Mouse (Mus musculus): ENCODE measurements at regions not wholly inside any gene's neighbourhood (a gene's known extent, or its start where the extent isn't known, plus 50 kb on each side); places are given as distances from the start of the nearest gene placed in this dataset.
A peak's percentile ranks its signal among the peaks of the same experiment; 100 is the strongest.

DNA sequence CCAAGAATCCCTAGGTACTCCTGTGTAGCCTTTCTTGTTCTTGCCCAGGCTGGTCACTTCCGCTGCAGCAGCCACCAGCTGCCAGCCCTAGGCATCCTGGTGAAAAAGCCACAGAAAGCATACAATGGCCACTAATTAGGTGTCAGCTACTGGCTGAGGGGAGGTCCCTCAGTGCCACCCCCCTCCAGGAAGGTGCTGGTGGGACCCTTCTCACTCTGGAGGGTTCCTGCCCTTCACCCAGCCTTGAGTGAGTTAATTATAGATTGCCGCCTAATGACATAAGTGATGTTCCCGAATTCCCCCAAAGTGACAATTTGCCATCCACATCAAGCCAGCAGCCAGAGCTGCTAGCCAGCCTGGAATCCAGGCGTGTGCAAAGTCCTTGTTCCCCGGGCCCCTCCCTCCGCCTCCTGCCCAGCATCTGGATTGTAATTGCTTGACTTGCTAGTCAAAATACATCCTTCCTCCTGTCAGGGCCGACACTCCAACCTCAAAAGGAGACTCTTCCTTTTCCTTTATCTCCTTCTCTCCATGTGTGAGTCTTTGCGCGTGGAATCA lies 195.2 kb downstream of the Bcl11b start:
- no peak for DNase-seq (ENCODE audit: low spot score in 2 of 2)
- intact Hi-C loops (cut with DNase I): no loop called here

DNA sequence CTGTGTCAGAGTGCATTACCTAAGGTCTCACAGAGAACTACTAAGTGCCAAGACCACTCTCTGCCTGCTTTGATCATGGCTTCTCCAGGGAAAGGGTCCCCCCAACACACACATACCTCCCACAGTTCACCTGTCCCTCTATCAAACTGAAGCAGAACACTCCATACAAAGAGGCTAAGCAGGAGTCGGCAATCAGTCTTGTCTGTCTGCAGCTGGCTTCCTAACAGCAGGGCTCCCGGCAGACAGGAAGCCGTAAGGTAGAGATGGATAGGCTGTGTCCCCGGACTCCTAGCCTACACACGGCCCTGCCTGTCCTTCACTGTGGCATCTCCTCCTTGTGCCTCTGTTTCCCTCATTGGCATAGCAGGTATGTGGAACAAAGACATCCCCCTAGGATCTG lies 192.2 kb downstream of the Bcl11b start:
- DNase-seq (ENCODE audit: low spot score in 2 of 2): no peak
- intact Hi-C loops (cut with DNase I): no loop called here

DNA sequence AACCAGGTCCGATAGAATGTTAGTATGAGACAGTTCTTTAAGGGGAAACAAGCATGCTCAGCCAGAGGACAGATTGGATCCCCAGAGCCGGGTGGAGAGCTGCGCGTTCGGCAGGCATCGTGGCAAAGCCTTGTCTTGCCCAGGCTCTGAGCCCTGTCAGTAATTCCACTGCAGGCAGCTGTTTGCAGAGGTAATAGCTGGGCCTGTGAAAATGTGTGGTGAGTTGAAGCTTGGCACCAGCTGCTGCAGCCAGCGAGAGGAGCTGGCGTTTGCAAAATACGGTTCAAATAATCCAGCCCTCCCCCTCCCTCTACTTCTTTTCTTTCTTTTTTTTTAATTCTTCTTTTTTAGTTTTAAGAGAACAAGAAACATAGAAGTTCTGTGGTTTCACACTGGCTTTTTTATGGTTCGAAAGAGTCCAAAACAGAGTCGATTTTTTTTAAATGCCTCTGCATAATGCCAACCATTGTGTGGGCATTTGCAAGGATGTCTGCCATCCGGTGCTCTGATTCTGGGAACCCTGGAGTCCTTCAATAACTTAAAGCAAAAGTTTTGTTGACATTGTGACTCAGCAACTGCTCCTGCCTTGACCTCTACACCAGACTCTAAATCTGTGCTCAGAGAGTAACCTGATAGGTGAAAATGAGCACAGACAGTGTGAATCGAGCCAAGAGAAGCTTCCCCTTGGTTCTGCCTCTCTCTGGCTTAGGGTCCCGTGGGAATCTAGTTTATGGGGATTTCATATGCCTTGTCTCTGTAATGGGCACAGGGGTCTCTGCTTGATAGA lies 190.7 kb downstream of the Bcl11b start:
- intact Hi-C loops (cut with DNase I): no loop called here
- DNase-seq (ENCODE audit: low spot score in 2 of 2): peak in 1 of 2 experiments; percentile 26

DNA sequence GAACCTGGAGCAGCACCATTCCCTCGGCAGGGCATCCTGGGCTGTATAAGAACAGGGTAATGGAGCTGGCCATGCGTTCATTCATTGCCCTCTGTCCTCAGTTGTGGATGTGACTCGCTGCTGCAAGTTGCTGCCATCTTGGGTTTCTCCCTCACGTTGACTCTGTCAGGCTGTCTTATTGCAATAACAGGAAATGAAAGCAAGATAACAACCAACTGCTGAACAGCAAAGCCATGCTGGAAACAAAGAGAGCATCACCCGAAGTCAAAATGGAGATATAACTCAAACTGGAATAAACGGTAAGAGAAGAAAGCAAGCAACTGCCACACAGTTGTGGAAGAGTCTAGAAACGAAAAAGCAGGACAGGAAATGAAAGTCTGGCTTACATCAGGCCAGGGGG lies 188.5 kb downstream of the Bcl11b start:
- no peak for DNase-seq (ENCODE audit: low spot score in 2 of 2)
- intact Hi-C loops (cut with DNase I): no loop called here

DNA sequence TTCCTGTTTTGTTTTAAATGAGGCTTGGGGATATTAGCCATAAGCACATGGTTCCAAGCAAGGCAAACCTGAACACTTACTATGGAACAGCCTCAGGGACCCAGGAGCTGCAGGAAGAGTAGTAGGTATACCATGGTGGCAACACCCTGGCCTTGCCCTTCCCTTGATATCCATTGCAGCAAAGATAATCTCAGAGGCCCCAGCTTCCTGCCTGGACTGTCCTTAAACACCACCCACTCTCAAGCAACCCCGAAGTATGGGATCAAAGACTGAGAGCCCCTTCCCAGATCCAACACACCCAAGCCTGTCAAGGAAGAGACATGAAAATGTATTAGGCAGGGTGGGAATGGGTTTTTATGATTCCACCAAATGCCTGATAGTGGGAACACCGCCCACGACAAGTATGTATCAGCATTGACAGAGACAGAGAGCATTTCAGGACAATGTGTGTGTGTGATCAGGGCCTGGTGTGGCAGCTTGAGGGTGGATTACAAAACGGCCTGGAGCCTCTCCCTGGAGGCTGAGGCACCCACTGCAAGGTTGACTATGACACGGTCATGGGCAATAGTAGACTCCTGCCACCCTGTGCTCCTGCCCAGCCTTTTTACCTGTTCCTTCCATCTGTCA lies 179.5 kb downstream of the Bcl11b start:
- no peak for DNase-seq (ENCODE audit: low spot score in 2 of 2)
- intact Hi-C loops (cut with DNase I): loop anchor here (2.0 kb wide), 1 partner anchor 65 kb away; no protein-coding TSS in a partner anchor

DNA sequence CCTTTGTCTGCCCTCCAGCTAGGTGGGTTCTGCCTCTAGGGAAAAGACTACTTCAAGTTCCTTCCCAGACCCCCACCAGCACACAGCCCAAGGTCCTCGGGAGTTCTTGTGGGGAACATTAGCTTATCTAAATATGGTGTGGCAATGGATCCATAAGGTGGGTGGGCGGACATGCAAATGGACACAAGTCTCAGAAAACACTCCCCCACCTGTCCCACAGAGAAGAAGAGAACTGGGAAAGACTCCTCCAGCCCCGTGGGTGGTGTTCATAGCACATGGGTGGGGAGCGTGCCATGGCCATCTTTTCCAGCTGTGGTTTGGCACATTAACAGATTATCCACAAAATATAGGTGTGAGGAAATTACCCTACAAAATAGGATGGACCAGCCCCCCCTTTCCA lies 177.5 kb downstream of the Bcl11b start:
- DNase-seq (ENCODE audit: low spot score in 2 of 2): peak; percentile 43 to 57
- intact Hi-C loops (cut with DNase I): loop anchor here (2.0 kb wide), 1 partner anchor 67 kb away; no protein-coding TSS in a partner anchor

DNA sequence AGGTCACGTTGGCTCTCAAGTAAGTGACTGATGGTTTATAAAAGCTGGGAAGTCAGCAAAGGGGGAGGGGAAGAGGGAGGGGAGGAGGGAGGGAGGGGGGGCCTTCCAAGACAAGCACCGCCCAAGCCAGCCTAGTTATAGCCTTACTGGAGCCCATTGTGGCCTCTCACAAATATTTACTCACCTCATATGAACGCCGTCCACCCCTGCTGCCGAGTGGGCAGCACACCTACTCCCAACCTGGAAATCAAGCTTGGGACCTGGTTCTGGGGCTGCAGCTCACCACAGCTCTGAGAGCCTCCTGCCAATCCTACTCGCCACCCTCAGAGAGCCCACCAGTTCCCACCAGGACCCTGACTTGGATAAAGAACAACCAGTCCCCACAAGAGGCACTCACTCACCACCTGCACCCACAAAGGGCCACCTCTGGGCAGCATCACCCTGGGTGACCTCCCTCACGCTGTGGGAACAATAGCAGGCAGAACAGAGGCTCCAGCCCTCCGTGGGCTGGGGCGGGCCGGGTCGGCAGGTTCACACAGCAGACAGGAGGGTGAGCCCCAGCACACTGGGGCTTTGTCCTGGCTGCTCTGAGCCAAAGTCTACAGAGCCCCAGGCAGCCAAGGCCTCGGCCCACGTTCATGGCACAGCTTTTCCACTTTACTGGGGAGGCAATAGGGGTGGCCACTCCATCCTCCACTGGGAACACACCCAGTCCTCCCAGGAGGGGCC lies 171.8 kb downstream of the Bcl11b start:
- no peak for DNase-seq (ENCODE audit: low spot score in 2 of 2)
- intact Hi-C loops (cut with DNase I): no loop called here

DNA sequence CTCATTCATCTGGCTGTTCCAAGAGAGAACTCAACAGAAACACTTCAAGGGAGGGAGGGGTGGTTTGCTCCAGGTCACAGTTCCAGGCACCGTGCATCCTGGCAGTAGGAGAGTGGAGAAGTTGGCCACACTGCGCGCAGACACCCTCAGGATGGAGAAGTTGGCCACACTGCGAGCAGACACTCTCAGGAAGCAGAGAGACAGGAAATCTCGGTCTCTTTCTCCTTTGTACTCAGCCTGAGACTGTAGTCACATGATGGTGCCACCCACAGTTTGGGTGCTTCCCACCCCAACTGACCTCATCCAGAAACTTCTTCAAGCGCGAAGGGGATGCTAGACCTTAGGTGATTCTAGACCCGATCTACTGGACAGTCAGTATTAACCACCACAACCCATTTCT lies 170.4 kb downstream of the Bcl11b start:
- DNase-seq (ENCODE audit: low spot score in 2 of 2): no peak
- intact Hi-C loops (cut with DNase I): no loop called here

DNA sequence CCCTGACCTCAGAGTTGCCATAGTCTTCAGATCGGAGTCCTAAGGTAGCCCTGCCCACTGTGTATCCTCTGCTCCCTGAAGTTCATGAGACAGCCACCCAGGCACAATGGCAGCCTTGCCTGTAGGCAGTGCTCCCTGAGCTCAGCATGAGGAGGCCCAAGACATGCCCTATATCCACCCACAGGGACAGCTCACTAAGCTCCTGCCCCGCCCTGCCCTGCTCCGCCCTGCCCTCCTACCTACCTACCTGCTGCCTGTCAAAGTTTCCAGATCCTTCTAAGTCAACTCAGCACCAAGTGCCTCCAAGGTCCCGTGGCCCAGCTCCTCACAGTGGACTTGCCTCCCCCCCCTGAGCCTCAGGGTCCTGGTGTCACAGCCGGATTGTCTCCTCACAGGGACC lies 168.9 kb downstream of the Bcl11b start:
- DNase-seq (ENCODE audit: low spot score in 2 of 2): no peak
- intact Hi-C loops (cut with DNase I): no loop called here

DNA sequence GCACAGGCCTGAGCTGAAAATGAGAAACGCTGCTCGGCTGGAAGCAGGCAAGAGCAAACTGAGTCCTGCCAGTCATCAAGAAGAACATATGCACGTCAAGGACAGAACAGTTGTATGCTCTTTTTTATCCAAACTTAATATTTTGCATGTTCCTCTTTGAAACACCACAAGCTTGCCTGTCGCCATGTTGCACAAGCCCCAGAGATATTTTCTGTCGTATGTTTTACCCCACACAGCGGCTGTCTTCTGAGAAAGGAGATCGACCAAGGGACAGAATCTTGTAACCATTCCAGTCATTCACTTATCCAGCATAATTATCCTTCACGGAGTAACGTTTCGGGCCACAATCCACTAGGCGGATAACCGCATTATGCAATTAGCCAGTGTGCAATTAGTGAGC lies 165.7 kb downstream of the Bcl11b start:
- intact Hi-C loops (cut with DNase I): no loop called here
- no peak for DNase-seq (ENCODE audit: low spot score in 2 of 2)

DNA sequence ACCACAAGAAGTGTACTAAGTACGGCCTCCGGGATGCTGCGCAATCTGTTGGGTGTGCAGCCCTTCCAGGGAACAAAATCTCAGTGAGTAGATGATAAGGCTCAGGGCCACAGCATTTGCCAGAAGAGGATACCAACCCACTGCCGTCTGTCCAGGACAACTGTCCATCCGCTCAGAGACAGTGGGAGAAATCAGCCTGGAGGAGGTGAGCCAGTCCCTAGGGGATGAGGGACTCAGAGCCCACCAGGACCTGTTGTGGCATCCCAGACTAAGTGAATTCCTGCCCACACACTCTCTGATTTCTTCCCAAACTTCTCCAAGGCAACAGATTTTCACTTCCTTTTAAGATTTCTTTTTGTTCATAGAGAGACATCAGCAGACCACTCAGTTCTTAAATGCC lies 158.8 kb downstream of the Bcl11b start:
- intact Hi-C loops (cut with DNase I): no loop called here
- peak in 1 of 2 experiments; percentile 40 for DNase-seq (ENCODE audit: low spot score in 2 of 2)

DNA sequence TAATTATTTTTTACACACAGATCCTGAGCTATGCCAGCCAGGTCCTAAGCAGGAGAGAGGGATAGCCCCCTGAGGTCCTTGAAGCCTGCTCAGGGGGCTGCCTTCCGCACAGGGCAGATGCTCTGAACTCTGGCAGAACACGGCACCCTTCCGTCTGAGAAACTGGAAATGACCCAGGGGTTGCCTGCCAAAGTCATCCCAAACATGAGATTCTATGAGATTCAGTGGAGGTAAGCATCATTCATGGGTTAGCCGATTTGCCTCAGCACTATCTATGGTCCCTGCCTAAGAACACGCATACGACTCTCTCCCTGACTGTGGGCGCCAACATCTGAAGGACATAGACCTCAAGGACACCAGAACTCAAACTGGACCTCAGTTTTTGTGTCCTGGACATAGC lies 152.8 kb downstream of the Bcl11b start:
- no peak for DNase-seq (ENCODE audit: low spot score in 2 of 2)
- intact Hi-C loops (cut with DNase I): no loop called here

DNA sequence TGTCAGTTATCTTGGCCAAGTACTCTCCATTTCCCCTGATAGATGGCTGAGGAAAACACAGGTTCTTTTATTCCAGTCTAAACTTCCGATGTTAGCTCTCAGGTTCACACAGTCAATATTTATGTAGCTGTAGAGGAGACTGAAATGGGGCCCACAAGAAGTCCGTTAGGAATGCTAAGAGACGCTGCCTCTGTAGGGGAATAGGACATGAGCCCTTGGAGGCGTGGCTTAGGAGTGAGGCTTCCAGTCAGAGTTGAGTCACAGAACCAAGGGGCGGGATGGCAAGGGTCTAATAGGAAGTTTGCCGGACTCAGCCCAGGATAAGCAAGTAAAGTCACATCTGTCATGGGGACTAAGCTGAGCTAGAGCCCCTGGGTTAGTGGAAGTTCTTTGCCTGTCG lies 150.5 kb downstream of the Bcl11b start:
- no peak for DNase-seq (ENCODE audit: low spot score in 2 of 2)
- intact Hi-C loops (cut with DNase I): no loop called here

DNA sequence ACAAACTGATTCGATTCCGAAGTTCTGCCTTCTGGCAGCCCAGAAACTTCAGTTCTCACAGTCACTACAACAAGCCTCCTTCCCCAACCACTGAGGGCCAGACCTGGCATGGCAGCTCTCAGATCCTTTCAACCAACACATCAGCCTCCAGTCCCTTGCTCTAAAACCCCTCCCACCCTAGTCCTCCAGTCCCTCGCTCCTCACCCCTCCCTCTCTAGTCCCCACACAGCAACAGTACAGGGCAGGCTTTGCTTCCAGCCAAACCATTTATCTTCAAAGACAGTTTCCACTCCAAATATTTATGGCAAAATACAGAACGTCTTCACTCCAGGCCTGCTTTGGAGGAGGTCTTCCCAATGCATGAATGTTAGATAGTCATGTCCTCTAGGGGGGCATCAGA lies 147.9 kb downstream of the Bcl11b start:
- DNase-seq (ENCODE audit: low spot score in 2 of 2): no peak
- intact Hi-C loops (cut with DNase I): no loop called here

DNA sequence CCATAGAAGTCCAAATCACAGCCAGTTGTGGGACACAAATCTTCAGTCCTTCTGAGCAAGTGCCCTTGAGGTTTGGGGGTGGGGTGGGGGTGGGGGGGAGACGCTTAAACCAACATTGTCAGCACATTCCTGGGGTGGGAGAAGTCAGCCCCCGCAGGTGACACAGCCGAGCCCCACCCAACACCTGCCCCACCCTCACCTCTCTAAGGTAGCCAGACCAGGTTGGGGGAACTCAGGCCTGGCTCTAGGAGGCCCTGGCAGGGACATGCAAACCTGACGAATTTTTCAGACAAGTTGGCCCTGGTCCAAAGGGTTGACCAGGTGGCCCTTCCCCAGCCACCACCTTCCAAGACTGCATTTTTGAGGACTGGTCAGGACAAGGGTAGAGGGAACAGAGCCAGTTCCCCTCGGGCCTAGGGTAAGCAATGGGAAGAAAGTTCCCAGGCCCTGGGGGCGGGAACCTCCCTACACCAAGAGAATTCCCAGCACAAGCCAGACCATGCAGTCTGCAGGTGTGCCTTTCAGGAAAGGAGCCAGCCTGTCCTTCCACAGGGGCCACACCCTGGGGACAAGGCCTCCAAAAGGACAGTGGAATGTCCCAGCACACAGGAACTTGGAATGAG lies 146.9 kb downstream of the Bcl11b start:
- intact Hi-C loops (cut with DNase I): no loop called here
- no peak for DNase-seq (ENCODE audit: low spot score in 2 of 2)

DNA sequence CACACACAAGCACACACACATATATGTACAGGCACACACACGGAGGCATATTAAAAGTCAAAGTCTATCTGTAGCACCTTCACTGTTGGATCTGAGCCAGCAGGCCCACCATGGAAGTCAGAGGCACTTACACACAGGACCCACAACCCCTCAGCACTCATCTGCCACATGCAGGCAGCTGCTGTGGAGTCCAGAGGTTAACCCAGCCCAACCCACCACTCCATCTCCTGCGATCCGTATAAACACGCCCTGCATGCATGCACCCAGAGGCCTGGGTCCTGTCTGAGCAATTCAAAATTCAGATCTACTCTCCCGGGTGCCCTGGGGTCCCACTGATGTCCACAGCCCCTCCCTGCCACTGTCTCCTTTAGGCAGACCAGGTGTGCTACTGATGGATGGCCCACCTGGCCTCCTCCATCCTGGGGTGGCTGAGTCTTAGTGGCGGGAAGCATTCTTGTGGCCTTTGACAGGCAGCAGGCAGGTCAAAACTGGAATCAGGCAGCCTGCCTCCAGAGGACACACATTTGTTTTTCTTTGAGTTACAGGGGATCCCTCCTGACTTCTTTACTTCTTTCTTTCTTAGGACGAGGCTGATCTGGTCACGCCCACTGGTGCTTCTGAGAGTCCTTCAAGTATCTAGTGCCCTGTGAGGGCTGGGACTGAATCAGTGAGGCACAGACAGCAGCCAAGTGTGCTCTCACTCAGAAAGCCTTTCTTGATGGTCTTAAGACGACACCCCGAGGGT lies 144.7 kb downstream of the Bcl11b start:
- no peak for DNase-seq (ENCODE audit: low spot score in 2 of 2)
- intact Hi-C loops (cut with DNase I): no loop called here

DNA sequence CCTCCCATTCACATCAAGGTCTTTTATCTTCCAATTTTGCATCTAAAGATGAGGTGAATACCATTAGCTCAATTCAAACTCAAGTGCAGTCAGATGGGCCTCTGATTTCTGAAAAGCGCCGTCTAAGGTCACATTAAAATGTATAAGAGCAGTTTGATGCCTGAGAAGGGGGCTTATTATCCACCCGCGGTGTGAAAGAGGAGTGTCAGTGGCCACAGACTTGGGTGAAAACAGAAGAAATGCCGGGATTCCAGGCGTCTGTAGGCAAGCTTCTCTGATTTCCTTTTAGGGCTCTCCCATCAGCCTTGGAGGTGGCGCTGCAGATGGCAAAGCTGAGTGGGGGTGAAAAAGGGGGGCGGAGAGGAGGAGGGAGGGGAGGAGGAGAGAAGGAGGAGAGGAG lies 143.7 kb downstream of the Bcl11b start:
- DNase-seq (ENCODE audit: low spot score in 2 of 2): no peak
- intact Hi-C loops (cut with DNase I): no loop called here

DNA sequence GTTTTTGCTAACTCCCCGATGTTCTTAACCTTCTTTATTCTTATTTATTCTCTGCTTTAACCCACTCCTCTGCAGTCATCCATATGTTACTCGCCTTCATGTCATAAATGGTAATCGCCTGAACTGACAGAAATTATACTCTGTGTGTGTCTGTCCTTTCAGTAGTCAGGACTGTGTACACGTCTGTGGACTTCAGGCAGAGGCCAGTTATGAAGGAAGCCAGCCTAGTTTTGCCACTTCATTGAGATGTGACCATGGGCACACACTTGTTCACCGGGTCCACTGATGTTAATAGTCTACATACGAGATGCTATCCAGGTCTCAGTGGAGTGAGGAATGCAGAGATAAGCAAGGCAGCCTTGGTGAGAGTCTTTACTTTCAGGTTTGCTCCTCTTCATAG lies 143.0 kb downstream of the Bcl11b start:
- DNase-seq (ENCODE audit: low spot score in 2 of 2): no peak
- intact Hi-C loops (cut with DNase I): no loop called here

Measured in left cerebral cortex, postnatal 14 days (tissue).